Mouse (Mus musculus) A20 (cell line): ENCODE results near the gene Foxf1.

Source experiments
- DNase-seq: peaks from one replicate; pipeline ENCODE4 v3.0.0-alpha.2; 2011; ENCODE audit warnings: low read depth, low spot score

The Foxf1 gene

GRCm38 (mm10) chr8:121084210-121084951, at the start of gene Foxf1:
Foxf1 (plus strand) TSS chr8:121084386.
- DNase-seq = no peak

- no peak for DNase-seq
These were observed 48.6 kb upstream of the Foxf1 start for GRCm38 (mm10) chr8:121035611-121036010.

GRCm38 (mm10) chr8:121043719-121044440, 40.3 kb upstream of the Foxf1 start:
- DNase-seq = no peak

- peak; percentile 42 for DNase-seq
These were observed 36.7 kb upstream of the Foxf1 start for GRCm38 (mm10) chr8:121047441-121047840.

GRCm38 (mm10) chr8:121058081-121058480, 26.1 kb upstream of the Foxf1 start:
- no peak for DNase-seq

- DNase-seq = no peak
These were observed 25.1 kb upstream of the Foxf1 start for GRCm38 (mm10) chr8:121059098-121059497.

- DNase-seq = no peak
These were observed 21.7 kb upstream of the Foxf1 start for GRCm38 (mm10) chr8:121062521-121062920.

- no peak for DNase-seq
These were observed 20.5 kb upstream of the Foxf1 start for GRCm38 (mm10) chr8:121063649-121064048.

- DNase-seq = no peak
These were observed 12.7 kb upstream of the Foxf1 start for GRCm38 (mm10) chr8:121071454-121071853.

- no peak for DNase-seq
These were observed 11.6 kb upstream of the Foxf1 start for GRCm38 (mm10) chr8:121072406-121073130.

GRCm38 (mm10) chr8:121073174-121074107, 10.7 kb upstream of the Foxf1 start:
- no peak for DNase-seq

GRCm38 (mm10) chr8:121074108-121074847, 9.9 kb upstream of the Foxf1 start:
- no peak for DNase-seq

GRCm38 (mm10) chr8:121074848-121075145, 9.4 kb upstream of the Foxf1 start:
- DNase-seq = no peak

GRCm38 (mm10) chr8:121075936-121076335, 8.2 kb upstream of the Foxf1 start:
- no peak for DNase-seq

- no peak for DNase-seq
These were observed 7.6 kb upstream of the Foxf1 start for GRCm38 (mm10) chr8:121076555-121076954.

- DNase-seq = no peak
These were observed 5.5 kb upstream of the Foxf1 start for GRCm38 (mm10) chr8:121078721-121079120.

GRCm38 (mm10) chr8:121079201-121079600, 5.0 kb upstream of the Foxf1 start:
- DNase-seq = no peak

- DNase-seq = no peak
These were observed 4.2 kb upstream of the Foxf1 start for GRCm38 (mm10) chr8:121079944-121080343.

- DNase-seq = no peak
These were observed 3.7 kb upstream of the Foxf1 start for GRCm38 (mm10) chr8:121080361-121081090.

GRCm38 (mm10) chr8:121081398-121081797, 2.8 kb upstream of the Foxf1 start:
- DNase-seq = no peak
